Mouse (Mus musculus): ENCODE measurements around the gene Ccr4. TPM values are rescaled to one million over a fixed set of nuclear protein-coding genes. Genes with fewer than 3 reads are reported as not detected.

The Ccr4 gene
- not detected in 2 replicates for polyA plus RNA-seq (2015; fragmentation: Nextera tagmentation; extraction: Ambion mirVana)

DNA sequence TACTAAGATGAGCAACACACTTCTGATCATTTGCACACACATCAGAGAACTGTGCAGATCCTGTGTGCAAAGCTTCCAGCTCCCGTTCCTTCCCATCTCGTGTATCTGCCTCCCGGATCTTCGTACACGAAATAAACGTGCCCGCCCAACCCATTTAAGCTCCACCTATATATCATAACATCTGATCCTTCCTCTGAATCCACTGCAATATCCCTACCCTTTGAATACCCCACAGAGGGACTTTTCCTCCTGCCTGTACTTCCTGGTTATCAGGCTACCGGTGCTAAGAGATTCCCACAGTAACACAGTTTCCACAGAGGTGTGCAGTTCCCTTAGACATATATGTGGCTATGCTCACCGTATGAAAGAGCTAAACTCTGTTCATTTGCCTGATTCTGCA lies at the start of gene Ccr4:
TSS of gene Ccr4 (minus strand) at position 101 of the 400 bp plus-strand sequence.

DNA sequence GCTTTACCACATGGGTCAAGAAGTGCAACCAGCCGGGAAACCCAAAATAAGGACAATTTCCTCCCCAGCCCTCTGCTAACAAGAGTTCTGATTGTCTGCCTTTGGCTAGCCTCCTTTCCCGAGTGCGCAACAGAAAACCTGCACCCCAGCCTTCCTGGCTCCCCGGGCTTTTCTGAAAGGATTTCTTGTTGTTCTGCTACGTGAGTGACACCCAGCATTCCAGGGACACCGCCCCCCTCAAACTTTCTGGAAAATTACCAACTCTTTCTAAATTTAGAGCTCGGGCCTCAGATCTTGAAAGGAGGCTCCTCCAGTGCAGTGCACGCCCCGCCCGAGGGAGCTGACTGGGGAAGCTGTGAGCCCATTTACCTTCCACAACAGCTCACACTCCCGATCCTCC lies 10.6 kb upstream of the Ccr4 start, which contains the start of gene C130032M10Rik:
TSS of gene C130032M10Rik (plus strand) at position 334 of the 400 bp plus-strand sequence.

Other genes starting within 250 kb of the Ccr4 start
- gene Bcl2a1c, start 174.8 kb downstream of the Ccr4 start, polyA plus RNA-seq (2015; fragmentation: Nextera tagmentation; extraction: Ambion mirVana) = not detected in 2 replicates
- gene Crtap, start 114.2 kb downstream of the Ccr4 start, polyA plus RNA-seq (2015; fragmentation: Nextera tagmentation; extraction: Ambion mirVana) = 37.8 and 39.9 TPM in 2 replicates
- 32.8 and 34.0 TPM in 2 replicates for gene Glb1, start 103.8 kb downstream of the Ccr4 start, polyA plus RNA-seq (2015; fragmentation: Nextera tagmentation; extraction: Ambion mirVana)
- 6.1 and 6.8 TPM in 2 replicates for gene Tmppe, start 103.8 kb downstream of the Ccr4 start, polyA plus RNA-seq (2015; fragmentation: Nextera tagmentation; extraction: Ambion mirVana)
- not detected in 2 replicates for gene C130032M10Rik, start 10.8 kb upstream of the Ccr4 start, polyA plus RNA-seq (2015; fragmentation: Nextera tagmentation; extraction: Ambion mirVana)
- gene Trim71, start 59.5 kb upstream of the Ccr4 start, polyA plus RNA-seq (2015; fragmentation: Nextera tagmentation; extraction: Ambion mirVana) = 0.20 and 0.26 TPM in 2 replicates
- gene Cnot10, start 135.3 kb upstream of the Ccr4 start, polyA plus RNA-seq (2015; fragmentation: Nextera tagmentation; extraction: Ambion mirVana) = 38.1 and 40.2 TPM in 2 replicates
- gene Dync1li1, start 183.9 kb upstream of the Ccr4 start, polyA plus RNA-seq (2015; fragmentation: Nextera tagmentation; extraction: Ambion mirVana) = 114 and 119 TPM in 2 replicates
- gene Cmtm6, start 226.2 kb upstream of the Ccr4 start, polyA plus RNA-seq (2015; fragmentation: Nextera tagmentation; extraction: Ambion mirVana) = 22.8 and 22.9 TPM in 2 replicates